ENCODE assay signal across 22 mouse cellular contexts in genomic region chr7:131648276-131648675, GRCm38 (mm10).
DNase-seq lines count a peak whose midpoint lies in the region; ATAC-seq and TF ChIP-seq lines count a peak whose summit lies in the region.
"Had no signal": no experiment of that assay in that cellular context is flagged by ENCODE, and none has a peak within 500 bp of the region (broad histone marks: within the 10 kb centered on the region; RNA-seq: fewer than 3 reads in every experiment).

No protein-coding gene starts in this region.

- no peak for ATAC-seq in kidney, postnatal 0 days (replicated peaks; ENCODE audit: low FRiP score, low read depth)
- ATAC-seq in lung, embryonic 14.5 days (ENCODE audit: insufficient read depth) = no peak
- no peak for ATAC-seq in hindbrain, embryonic 11.5 days (ENCODE audit: low FRiP score)
- ATAC-seq: activated CD4-positive, CD25-positive, alpha-beta regulatory T cell, adult 4 months; CD4-positive, CD25-positive, alpha-beta regulatory T cell, adult 4 months; forebrain, embryonic 13.5 days; forebrain, embryonic 16.5 days; hindbrain, embryonic 16.5 days had no signal

- no peak for TF ChIP-seq CTCF in kidney, postnatal 0 days (IDR thresholded peaks at IDR 0.05; ENCODE audit: low read depth)
- no peak for TF ChIP-seq CTCF in lung, embryonic 14.5 days (IDR thresholded peaks at IDR 0.05; ENCODE audit: low read depth)

- 13% methylated on average over 7 of the region's 7 CpGs for WGBS in kidney, postnatal 0 days
- WGBS in lung, embryonic 14.5 days = 26% methylated on average over 7 of the region's 7 CpGs
- WGBS in hindbrain, embryonic 11.5 days = 30% methylated on average over 7 of the region's 7 CpGs

- no peak overlapping the region for H3K27ac ChIP-seq in kidney, postnatal 0 days
- H3K27ac ChIP-seq in lung, embryonic 14.5 days (ENCODE audit: low read depth) = no peak overlapping the region
- no peak overlapping the region for H3K27ac ChIP-seq in hindbrain, embryonic 11.5 days (ENCODE audit: low read depth, low read length)
- H3K27ac ChIP-seq: forebrain, embryonic 10.5 days; forebrain, embryonic 13.5 days; hindbrain, embryonic 13.5 days had no signal

- no peaks in the 10 kb centered on the region for H3K4me1 ChIP-seq in kidney, postnatal 0 days (replicated peaks; ENCODE audit: insufficient read depth, low read length)
- no peaks in the 10 kb centered on the region; the same call in 1 of the 2 replicates for H3K4me1 ChIP-seq in lung, embryonic 14.5 days (ENCODE audit: insufficient read depth)
- H3K4me1 ChIP-seq in hindbrain, embryonic 11.5 days (replicated peaks; ENCODE audit: control insufficient read depth, insufficient read depth, low read length) = peaks cover 8% of the 10 kb centered on the region; the same call in 1 of the 2 replicates

- no peaks in the 10 kb centered on the region for H3K36me3 ChIP-seq in kidney, postnatal 0 days (ENCODE audit: insufficient read depth, low read length)
- H3K36me3 ChIP-seq in lung, embryonic 14.5 days (ENCODE audit: insufficient read depth) = no peaks in the 10 kb centered on the region
- H3K36me3 ChIP-seq in hindbrain, embryonic 11.5 days (ENCODE audit: control insufficient read depth, insufficient read depth, low read length) = no peaks in the 10 kb centered on the region
- H3K36me3 ChIP-seq: forebrain, embryonic 10.5 days; hindbrain, embryonic 13.5 days had no signal

- H3K4me3 ChIP-seq in kidney, postnatal 0 days (replicated peaks; ENCODE audit: low read depth, low read length) = no peak overlapping the region
- no peak overlapping the region for H3K4me3 ChIP-seq in lung, embryonic 14.5 days (ENCODE audit: low read depth, low read length)
- no peak overlapping the region for H3K4me3 ChIP-seq in hindbrain, embryonic 11.5 days (ENCODE audit: low read depth, low read length)
- H3K4me3 ChIP-seq: forebrain, embryonic 10.5 days; forebrain, embryonic 13.5 days; hindbrain, embryonic 13.5 days had no signal

- no peak overlapping the region for H3K9ac ChIP-seq in kidney, postnatal 0 days (ENCODE audit: low read depth, low read length)
- no peak overlapping the region for H3K9ac ChIP-seq in lung, embryonic 14.5 days
- no peak overlapping the region for H3K9ac ChIP-seq in hindbrain, embryonic 11.5 days (ENCODE audit: low read depth, low read length)
- H3K9ac ChIP-seq: forebrain, embryonic 13.5 days; hindbrain, embryonic 13.5 days had no signal

- H3K9me3 ChIP-seq in kidney, postnatal 0 days (replicated peaks; ENCODE audit: low read length) = no peaks in the 10 kb centered on the region
- H3K9me3 ChIP-seq in lung, embryonic 14.5 days (ENCODE audit: low read depth, low read length) = no peaks in the 10 kb centered on the region
- no peaks in the 10 kb centered on the region for H3K9me3 ChIP-seq in hindbrain, embryonic 11.5 days (ENCODE audit: control insufficient read depth, low read length)
- H3K9me3 ChIP-seq: forebrain, embryonic 10.5 days; forebrain, embryonic 13.5 days; hindbrain, embryonic 13.5 days had no signal

- no peak overlapping the region for H3K4me2 ChIP-seq in kidney, postnatal 0 days (ENCODE audit: low read length)
- H3K4me2 ChIP-seq in lung, embryonic 14.5 days = no peak overlapping the region
- H3K4me2 ChIP-seq in hindbrain, embryonic 11.5 days (replicated peaks; ENCODE audit: low read depth, low read length) = no peak overlapping the region
- H3K4me2 ChIP-seq: forebrain, embryonic 13.5 days; heart, embryonic 11.5 days; hindbrain, embryonic 13.5 days had no signal

- peaks cover 15% of the 10 kb centered on the region for H3K27me3 ChIP-seq in kidney, postnatal 0 days (ENCODE audit: insufficient read depth, low read length)
- H3K27me3 ChIP-seq in lung, embryonic 14.5 days (ENCODE audit: insufficient read depth, low read length) = peaks cover 29% of the 10 kb centered on the region
- H3K27me3 ChIP-seq in hindbrain, embryonic 11.5 days (ENCODE audit: control insufficient read depth, insufficient read depth, low read length) = peaks cover 24% of the 10 kb centered on the region

- DNase-seq in kidney, postnatal 0 days (ENCODE audit: low spot score) = peak; percentile 61
- no peak for DNase-seq in kidney, adult 18-20 months
- peak; percentile 37 for DNase-seq in lung, embryonic 14.5 days
- no peak for DNase-seq in lung, postnatal 10 days
- DNase-seq in mesoderm, embryonic 11.5 days (ENCODE audit: low read depth, low spot score) = peak; percentile 37
- DNase-seq in hindbrain, embryonic 11.5 days (ENCODE audit: low spot score) = no peak
- DNase-seq: adrenal gland, adult 8-10 months; adrenal gland, postnatal 25 days; cerebellum, adult 11-12 months; cerebellum, adult 8-10 months; cerebellum, postnatal 10 days; cerebellum, postnatal 36 days; gastrocnemius, postnatal 14 days; heart, adult 11 months had no signal

Comparison
In these comparisons a context has a peak if more than half of its experiments do, and no peak if none do; other contexts are left out.
1. DNase-seq: peak in kidney, postnatal 0 days (single experiment), lung, embryonic 14.5 days (single experiment) and mesoderm, embryonic 11.5 days (single experiment); none in kidney, adult 18-20 months (single experiment), lung, postnatal 10 days (single experiment) and hindbrain, embryonic 11.5 days (single experiment).